Comparison of ENCODE assay signal across 8 mouse cellular contexts in the genomic region with DNA sequence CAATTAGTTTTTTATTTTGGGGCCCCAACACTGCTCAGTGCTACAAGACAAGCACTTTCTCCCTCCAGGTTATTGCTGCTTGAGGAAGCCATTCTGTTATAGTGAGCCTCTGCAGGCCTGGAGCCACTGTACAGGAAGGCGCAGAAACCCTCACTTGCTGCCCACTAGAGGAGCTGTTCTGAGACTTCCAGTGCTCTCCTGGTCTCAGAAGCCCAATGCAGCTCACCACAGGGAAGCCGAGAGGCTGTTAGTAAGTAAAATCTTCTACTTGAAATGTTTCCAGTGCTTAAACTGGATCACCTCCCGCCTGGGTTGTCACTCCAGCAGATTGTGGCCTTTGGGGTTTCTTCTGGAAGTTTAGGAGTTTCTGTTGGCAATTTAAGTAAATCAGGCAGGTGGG.
DNase-seq lines count a peak whose midpoint lies in the region; ATAC-seq lines count a peak whose summit lies in the region.

No protein-coding gene starts in this region.

- H3K4me2 ChIP-seq in forebrain, embryonic 14.5 days (ENCODE audit: low read length) = no peak overlapping the region
- no peak overlapping the region for H3K4me2 ChIP-seq in midbrain, embryonic 16.5 days (ENCODE audit: low read length)

- no peak overlapping the region for H3K4me3 ChIP-seq in forebrain, embryonic 14.5 days (ENCODE audit: low read depth, low read length)
- no peak overlapping the region for H3K4me3 ChIP-seq in midbrain, embryonic 16.5 days (ENCODE audit: low read depth, low read length)

- intact Hi-C loops in heart, postnatal 36 days (cut with DNase I) = no loop called here

- 56% methylated on average over 3 of the region's 3 CpGs for WGBS in forebrain, embryonic 14.5 days
- 52% methylated on average over 3 of the region's 3 CpGs for WGBS in midbrain, embryonic 16.5 days

- no peaks in the 10 kb centered on the region for H3K4me1 ChIP-seq in forebrain, embryonic 14.5 days (ENCODE audit: control insufficient read depth, insufficient read depth, low read length)
- H3K4me1 ChIP-seq in midbrain, embryonic 16.5 days (ENCODE audit: control insufficient read depth, insufficient read depth, low read length) = no peaks in the 10 kb centered on the region

- H3K27ac ChIP-seq in forebrain, embryonic 14.5 days (ENCODE audit: low read depth, low read length) = no peak overlapping the region
- H3K27ac ChIP-seq in midbrain, embryonic 16.5 days (ENCODE audit: low read length) = no peak overlapping the region

- DNase-seq in heart, adult 18-20 months = peak; percentile 14 to 21
- no peak for DNase-seq in heart, postnatal 36 days
- DNase-seq in ovary, postnatal 36 days (ENCODE audit: low spot score) = peak; percentile 7
- DNase-seq in ovary, adult 18-20 months (ENCODE audit: low spot score) = no peak
- peak; percentile 29 for DNase-seq in forebrain, embryonic 14.5 days (ENCODE audit: low spot score)
- DNase-seq in adrenal gland, adult 18-20 months (ENCODE audit: low spot score in 2 of 2) = no peak
- DNase-seq in frontal cortex, adult 2 months (ENCODE audit: extremely low spot score in 1 of 2, low spot score in 1 of 2) = no peak

- no peaks in the 10 kb centered on the region for H3K9me3 ChIP-seq in forebrain, embryonic 14.5 days (replicated peaks; ENCODE audit: control insufficient read depth, low read length)
- H3K9me3 ChIP-seq in midbrain, embryonic 16.5 days (replicated peaks; ENCODE audit: control insufficient read depth, low read length, poor library complexity, severe bottlenecking) = no peaks in the 10 kb centered on the region

- H3K27me3 ChIP-seq in forebrain, embryonic 14.5 days (replicated peaks; ENCODE audit: control insufficient read depth, insufficient read depth, low read length) = no peaks in the 10 kb centered on the region
- H3K27me3 ChIP-seq in midbrain, embryonic 16.5 days (ENCODE audit: control insufficient read depth, insufficient read depth, low read depth, low read length) = no peaks in the 10 kb centered on the region

- no peak overlapping the region for H3K9ac ChIP-seq in forebrain, embryonic 14.5 days (ENCODE audit: low read length)
- H3K9ac ChIP-seq in midbrain, embryonic 16.5 days (ENCODE audit: low read depth, low read length) = no peak overlapping the region

- ATAC-seq in forebrain, embryonic 14.5 days = 0 out of 2 replicates have a peak, but pooled peaks have one; percentile 37
- ATAC-seq in midbrain, embryonic 16.5 days = peak; percentile 45; the same call in 1 of the 2 replicates

- no peaks in the 10 kb centered on the region for H3K36me3 ChIP-seq in forebrain, embryonic 14.5 days (ENCODE audit: control insufficient read depth, insufficient read depth, low read length)
- H3K36me3 ChIP-seq in midbrain, embryonic 16.5 days (ENCODE audit: control insufficient read depth, insufficient read depth, low read length) = no peaks in the 10 kb centered on the region

Comparison
In these comparisons a context has a peak if more than half of its experiments do, and no peak if none do; other contexts are left out.
1. DNase-seq: peak in heart, adult 18-20 months (2 of 2), ovary, postnatal 36 days (single experiment) and forebrain, embryonic 14.5 days (single experiment); none in heart, postnatal 36 days (0 of 2), ovary, adult 18-20 months (single experiment), adrenal gland, adult 18-20 months (0 of 2) and frontal cortex, adult 2 months (0 of 2).